Mouse (Mus musculus) myocyte (in vitro differentiated cells): Measurements from ENCODE around the gene Vsx2. TPM values are rescaled to one million over a fixed set of nuclear protein-coding genes. Genes with fewer than 3 reads are reported as not detected.

Experiments
- H3K27me3 ChIP-seq: one replicate; pipeline ENCODE4 v1.6.1; 2011; ENCODE audit not compliant: control insufficient read depth, insufficient read depth, insufficient read length
- H3K36me3 ChIP-seq: one replicate; pipeline ENCODE4 v1.6.1; 2011; ENCODE audit not compliant: control insufficient read depth, insufficient read depth
- H3K4me2 ChIP-seq: one replicate; pipeline ENCODE4 v1.6.1; 2011; ENCODE audit warnings: low read depth, control low read depth
- H3K4me3 ChIP-seq: one replicate; pipeline ENCODE4 v1.5.1; 2011; ENCODE audit warnings: mild to moderate bottlenecking, control low read depth, moderate library complexity
- H3K79me2 ChIP-seq: one replicate; pipeline ENCODE4 v1.6.1; 2011; ENCODE audit not compliant: control insufficient read depth, insufficient read depth
- H3ac ChIP-seq: one replicate; pipeline ENCODE4 v1.6.1; 2011; ENCODE audit not compliant: control insufficient read depth, insufficient read length
- CEBPB ChIP-seq: IDR thresholded peaks from 2 replicates; pipeline ENCODE4 v1.6.1; 2011; ENCODE audit warnings: mild to moderate bottlenecking, moderate library complexity; ENCODE audit not compliant: poor library complexity, insufficient read depth, severe bottlenecking
- E2F4 ChIP-seq: IDR thresholded peaks from one replicate; pipeline ENCODE4 v1.6.1; 2011; ENCODE audit warnings: mild to moderate bottlenecking, control low read depth, moderate library complexity; ENCODE audit not compliant: insufficient read depth
- MAX ChIP-seq: IDR thresholded peaks from one replicate; pipeline ENCODE4 v1.6.1; 2011; ENCODE audit warnings: low read depth, mild to moderate bottlenecking, control low read depth
- MYOD1 ChIP-seq, 3 experiments: IDR thresholded peaks; one replicate each; pipeline ENCODE4 v1.6.1; 2011; ENCODE audit warnings: control low read depth in 2 of 3, low read depth in 2 of 3, mild to moderate bottlenecking in 2 of 3, moderate library complexity in 1 of 3; ENCODE audit not compliant: insufficient read length in 2 of 3, control insufficient read depth in 1 of 3
- MYOG ChIP-seq, 3 experiments: IDR thresholded peaks; one replicate each; pipeline ENCODE4 v1.6.1; 2011; ENCODE audit warnings: control low read depth in 2 of 3, low read depth in 2 of 3, mild to moderate bottlenecking in 2 of 3; ENCODE audit not compliant: insufficient read length in 2 of 3, control insufficient read depth in 1 of 3, insufficient read depth in 1 of 3
- POLR2A ChIP-seq: IDR thresholded peaks from one replicate; pipeline ENCODE4 v1.6.1; 2011; ENCODE audit warnings: low read depth, mild to moderate bottlenecking, control low read depth, moderate library complexity; ENCODE audit not compliant: insufficient read length
- POLR2AphosphoS2 ChIP-seq: IDR thresholded peaks from one replicate; pipeline ENCODE4 v1.6.1; 2011; ENCODE audit warnings: low read depth, control low read depth; ENCODE audit not compliant: insufficient read length
- REST ChIP-seq: IDR thresholded peaks from one replicate; pipeline ENCODE4 v1.6.1; 2011; ENCODE audit warnings: mild to moderate bottlenecking, control low read depth, moderate library complexity; ENCODE audit not compliant: insufficient read depth, insufficient read length
- SRF ChIP-seq: IDR thresholded peaks from one replicate; pipeline ENCODE4 v1.6.1; 2011; ENCODE audit warnings: low read depth; ENCODE audit not compliant: control insufficient read depth, insufficient read length
- TCF12 ChIP-seq: IDR thresholded peaks from one replicate; pipeline ENCODE4 v1.6.1; 2011; ENCODE audit warnings: mild to moderate bottlenecking, control low read depth; ENCODE audit not compliant: poor library complexity, insufficient read depth, severe bottlenecking
- TCF3 ChIP-seq: IDR thresholded peaks from one replicate; pipeline ENCODE4 v1.6.1; 2011; ENCODE audit warnings: low read depth, control low read depth; ENCODE audit not compliant: insufficient read length
- USF1 ChIP-seq: IDR thresholded peaks from one replicate; pipeline ENCODE4 v1.6.1; 2011; ENCODE audit warnings: low read depth, mild to moderate bottlenecking, control low read depth, moderate library complexity
- polyA plus RNA-seq: library from polyadenylated mRNA; unstranded; fragments of >200 nt; fragmentation: generic; extraction: Trizol; gene quantifications from one replicate; pipeline ENCODE4 v1.2.1, GENCODE M21; 2012; ENCODE audit warnings: missing spikeins

The Vsx2 gene
- polyA plus RNA-seq, 1 experiment, result not detected

- Histone ChIP-seq H3K36me3 (peaks cover 8% of the 10 kb centered on the region), H3K79me2 (peaks cover 12% of the 10 kb centered on the region), H3K4me2 (peak overlapping the region; percentile 90), H3K27me3 (no peaks in the 10 kb centered on the region), H3ac (no peak overlapping the region), H3K4me3 (no peak overlapping the region)
- no peak for TF ChIP-seq POLR2AphosphoS2
- peak in 1 of 3 experiments; percentile 38 for TF ChIP-seq MYOG (IDR thresholded peaks at IDR 0.05; ENCODE audit: control insufficient read depth in 1 of 3, insufficient read depth in 1 of 3, insufficient read length in 2 of 3, low read depth in 2 of 3)
- peak in 1 of 3 experiments; percentile 51 for TF ChIP-seq MYOD1 (IDR thresholded peaks at IDR 0.05; ENCODE audit: control insufficient read depth in 1 of 3, insufficient read length in 2 of 3, low read depth in 2 of 3)
- TF ChIP-seq POLR2A, result peak; percentile 37
- no peak for TF ChIP-seq MAX
- no peak for TF ChIP-seq CEBPB
Measured at GRCm38 (mm10) chr12:84614524-84614923, 45.0 kb downstream of the Vsx2 start.

GRCm38 (mm10) chr12:84616977-84617630 is 47.5 kb downstream of the Vsx2 start, which contains the start of gene Abcd4:
Gene Abcd4 (minus strand): TSS chr12:84617413.
- Histone ChIP-seq H3K27me3 (no peaks in the 10 kb centered on the region), H3K79me2 (peaks cover 12% of the 10 kb centered on the region), H3K36me3 (peaks cover 8% of the 10 kb centered on the region), H3ac (peak within 1 kb of the TSS; percentile 26), H3K4me3 (peak within 1 kb of the TSS; percentile 43), H3K4me2 (peak within 1 kb of the TSS; percentile 84)
- TF ChIP-seq CEBPB, result no peak
- TF ChIP-seq USF1, result no peak
- TF ChIP-seq MAX, result no peak
- TF ChIP-seq MYOD1 (IDR thresholded peaks at IDR 0.05; ENCODE audit: control insufficient read depth in 1 of 3, insufficient read length in 2 of 3, low read depth in 2 of 3), result no peak
- peak; percentile 31 for TF ChIP-seq SRF
- TF ChIP-seq MYOG (IDR thresholded peaks at IDR 0.05; ENCODE audit: control insufficient read depth in 1 of 3, insufficient read depth in 1 of 3, insufficient read length in 2 of 3, low read depth in 2 of 3), result peak in 1 of 3 experiments; percentile 12
- TF ChIP-seq POLR2A, result peak; percentile 98
- peak; percentile 81 for TF ChIP-seq POLR2AphosphoS2
- TF ChIP-seq TCF12, result no peak
- no peak for TF ChIP-seq E2F4
- no peak for TF ChIP-seq TCF3

GRCm38 (mm10) chr12:84617663-84618062 is 48.1 kb downstream of the Vsx2 start:
- TF ChIP-seq E2F4 (no peak), POLR2AphosphoS2 (no peak), REST (no peak), USF1 (peak; percentile 34)
- no peaks in the 10 kb centered on the region for H3K27me3 ChIP-seq
- peak overlapping the region; percentile 26 for H3ac ChIP-seq
- H3K79me2 ChIP-seq, result peaks cover 12% of the 10 kb centered on the region
- peak overlapping the region; percentile 43 for H3K4me3 ChIP-seq
- H3K36me3 ChIP-seq, result peaks cover 8% of the 10 kb centered on the region
- peak overlapping the region; percentile 79 for H3K4me2 ChIP-seq

GRCm38 (mm10) chr12:84620975-84621374 is 51.4 kb downstream of the Vsx2 start:
- Histone ChIP-seq H3K36me3 (no peaks in the 10 kb centered on the region), H3K79me2 (peaks cover 11% of the 10 kb centered on the region), H3ac (no peak overlapping the region), H3K27me3 (peaks cover 14% of the 10 kb centered on the region), H3K4me3 (no peak overlapping the region), H3K4me2 (no peak overlapping the region)
- no peak for TF ChIP-seq TCF3
- TF ChIP-seq MYOD1 (IDR thresholded peaks at IDR 0.05; ENCODE audit: control insufficient read depth in 1 of 3, insufficient read length in 2 of 3, low read depth in 2 of 3), result no peak
- TF ChIP-seq CEBPB, result no peak
- TF ChIP-seq REST, result no peak

- TF ChIP-seq POLR2A, result no peak
- no peak for TF ChIP-seq USF1
- no peak for TF ChIP-seq CEBPB
- Histone ChIP-seq H3ac (no peak overlapping the region), H3K36me3 (no peaks in the 10 kb centered on the region), H3K4me3 (no peak overlapping the region), H3K4me2 (peak overlapping the region; percentile 36), H3K27me3 (peaks cover 14% of the 10 kb centered on the region), H3K79me2 (no peaks in the 10 kb centered on the region)
Measured at GRCm38 (mm10) chr12:84624601-84625000, 55.0 kb downstream of the Vsx2 start.

- Histone ChIP-seq H3K4me3 (no peak overlapping the region), H3K36me3 (no peaks in the 10 kb centered on the region), H3K4me2 (no peak overlapping the region), H3ac (no peak overlapping the region), H3K79me2 (no peaks in the 10 kb centered on the region), H3K27me3 (peaks cover 19% of the 10 kb centered on the region)
- no peak for TF ChIP-seq TCF3
- TF ChIP-seq SRF, result no peak
- no peak for TF ChIP-seq CEBPB
- TF ChIP-seq TCF12, result no peak
- no peak for TF ChIP-seq USF1
- TF ChIP-seq MAX, result no peak
- TF ChIP-seq MYOG (IDR thresholded peaks at IDR 0.05; ENCODE audit: control insufficient read depth in 1 of 3, insufficient read depth in 1 of 3, insufficient read length in 2 of 3, low read depth in 2 of 3), result no peak
- no peak for TF ChIP-seq POLR2AphosphoS2
- TF ChIP-seq MYOD1 (IDR thresholded peaks at IDR 0.05; ENCODE audit: control insufficient read depth in 1 of 3, insufficient read length in 2 of 3, low read depth in 2 of 3), result no peak
- no peak for TF ChIP-seq POLR2A
- no peak for TF ChIP-seq REST
- no peak for TF ChIP-seq E2F4
Measured at GRCm38 (mm10) chr12:84625116-84625515, 55.6 kb downstream of the Vsx2 start.
